Mouse (Mus musculus) spleen, adult 2 months (tissue): ENCODE data around the gene Tpk1. TPM values are rescaled to one million over a fixed set of nuclear protein-coding genes. Genes with fewer than 3 reads are reported as not detected.

ENCODE experiments used
- DNase-seq, 2 experiments: peaks; one replicate each; pipeline versions ENCODE4 v3.0.0 to v3.0.0-alpha.2; 2012 to 2021; ENCODE audit warnings: low spot score in 2 of 2, low read depth in 1 of 2
- H3K27ac ChIP-seq: fragments of 200-500 bp; 2 replicates; pipeline ENCODE4 v1.5.1; 2012; ENCODE audit warnings: low read length, inconsistent platforms; ENCODE audit not compliant: insufficient read depth
- H3K27me3 ChIP-seq: fragments of 200-500 bp; 2 replicates; pipeline ENCODE4 v1.6.1; 2012; ENCODE audit warnings: mild to moderate bottlenecking, moderate library complexity, low read length, inconsistent platforms; ENCODE audit not compliant: control insufficient read depth, insufficient read depth
- H3K36me3 ChIP-seq: fragments of 200-500 bp; 2 replicates; pipeline ENCODE4 v1.6.1; 2012; ENCODE audit warnings: mild to moderate bottlenecking, low read length, inconsistent platforms; ENCODE audit not compliant: control insufficient read depth, insufficient read depth
- H3K4me1 ChIP-seq: fragments of 200-500 bp; 2 replicates; pipeline ENCODE4 v1.6.1; 2011; ENCODE audit warnings: inconsistent platforms; ENCODE audit not compliant: control insufficient read depth, insufficient read depth, insufficient read length
- H3K4me3 ChIP-seq: fragments of 200-500 bp; 2 replicates; pipeline ENCODE4 v1.5.1; 2011; ENCODE audit warnings: mild to moderate bottlenecking, inconsistent platforms; ENCODE audit not compliant: insufficient read depth, insufficient read length; ENCODE audit errors: extremely low read depth
- CTCF ChIP-seq: fragments of 200-500 bp; IDR thresholded peaks from 2 replicates; pipeline ENCODE4 v1.5.1; 2011; ENCODE audit warnings: mild to moderate bottlenecking, inconsistent platforms; ENCODE audit not compliant: insufficient read depth, insufficient read length, insufficient replicate concordance; ENCODE audit errors: extremely low read depth
- POLR2A ChIP-seq: fragments of 200-500 bp; IDR thresholded peaks from 2 replicates; pipeline ENCODE4 v1.6.1; 2011; ENCODE audit warnings: low read depth, low read length, inconsistent platforms
- WGBS: fragments of 180-500 bp; shearing (Covaris S2); methylation state at CpG from one replicate; pipeline ENCODE4 v1.1.7; 2018; 5-methylcytosine and 5-hydroxymethylcytosine counted together
- polyA plus RNA-seq: library from polyadenylated mRNA; depleted of rRNA; stranded (reverse); fragments of >200 nt; gene quantifications from 2 replicates; pipeline ENCODE4 v1.2.3, GENCODE M21; 2012

Tpk1 gene
- polyA plus RNA-seq, 1 experiment, result 1.6 TPM

DNA sequence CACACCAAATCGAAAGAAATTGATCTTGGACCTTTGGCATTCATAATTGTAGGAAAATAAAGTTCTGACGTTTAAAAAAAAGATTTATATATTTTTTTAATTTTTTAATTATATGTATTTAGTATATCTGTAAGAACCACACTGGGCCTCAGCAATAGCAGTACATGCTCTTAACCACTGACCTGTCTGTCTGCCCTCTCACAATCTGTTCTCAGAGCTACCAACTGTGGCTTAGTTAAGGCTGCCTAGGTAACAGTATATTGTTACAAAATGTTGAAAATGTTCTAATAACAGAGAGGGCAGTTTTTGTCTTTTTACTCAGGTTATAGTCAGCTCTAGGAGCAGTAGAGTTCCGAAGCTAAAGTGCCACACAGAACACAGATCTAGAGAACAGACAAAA lies 8.2 kb downstream of the Tpk1 start:
- H3K27me3 ChIP-seq, result no peaks in the 10 kb centered on the region
- H3K4me3 ChIP-seq, result no peak overlapping the region
- TF ChIP-seq POLR2A (no peak), CTCF (no peak)
- no peak overlapping the region for H3K27ac ChIP-seq
- 81% methylated on average over 3 of the region's 3 CpGs for WGBS
- H3K4me1 ChIP-seq, result peaks cover 2% of the 10 kb centered on the region
- no peak for DNase-seq
- H3K36me3 ChIP-seq, result no peaks in the 10 kb centered on the region; the same call in 1 of the 2 replicates

- 57% methylated on average over 8 of the region's 8 CpGs for WGBS
- no peak for TF ChIP-seq CTCF
- TF ChIP-seq POLR2A, result no peak
- no peak for DNase-seq
- Histone ChIP-seq H3K4me3 (no peak overlapping the region), H3K27me3 (no peaks in the 10 kb centered on the region), H3K36me3 (no peaks in the 10 kb centered on the region; the same call in 1 of the 2 replicates), H3K4me1 (peaks cover 2% of the 10 kb centered on the region), H3K27ac (no peak overlapping the region)
Observed at GRCm38 (mm10) chr6:43654876-43655456, 11.1 kb downstream of the Tpk1 start.

- no peaks in the 10 kb centered on the region for H3K36me3 ChIP-seq
- TF ChIP-seq CTCF, result no peak
- no peak for TF ChIP-seq POLR2A
- H3K27ac ChIP-seq, result no peak overlapping the region
- WGBS, result 95% methylated on average over 2 of the region's 2 CpGs
- no peaks in the 10 kb centered on the region for H3K27me3 ChIP-seq
- H3K4me1 ChIP-seq, result no peaks in the 10 kb centered on the region
- no peak for DNase-seq
- H3K4me3 ChIP-seq, result no peak overlapping the region
Observed at GRCm38 (mm10) chr6:43649516-43649915, 16.6 kb downstream of the Tpk1 start.

- WGBS, result 31% methylated on average over 2 of the region's 2 CpGs
- Histone ChIP-seq H3K36me3 (no peaks in the 10 kb centered on the region), H3K27me3 (no peaks in the 10 kb centered on the region), H3K4me1 (peaks cover 2% of the 10 kb centered on the region; the same call in 1 of the 2 replicates), H3K27ac (no peak overlapping the region), H3K4me3 (no peak overlapping the region)
- DNase-seq, result no peak
- no peak for TF ChIP-seq POLR2A
- no peak for TF ChIP-seq CTCF
Observed at GRCm38 (mm10) chr6:43645674-43646073, 20.4 kb downstream of the Tpk1 start.

DNA sequence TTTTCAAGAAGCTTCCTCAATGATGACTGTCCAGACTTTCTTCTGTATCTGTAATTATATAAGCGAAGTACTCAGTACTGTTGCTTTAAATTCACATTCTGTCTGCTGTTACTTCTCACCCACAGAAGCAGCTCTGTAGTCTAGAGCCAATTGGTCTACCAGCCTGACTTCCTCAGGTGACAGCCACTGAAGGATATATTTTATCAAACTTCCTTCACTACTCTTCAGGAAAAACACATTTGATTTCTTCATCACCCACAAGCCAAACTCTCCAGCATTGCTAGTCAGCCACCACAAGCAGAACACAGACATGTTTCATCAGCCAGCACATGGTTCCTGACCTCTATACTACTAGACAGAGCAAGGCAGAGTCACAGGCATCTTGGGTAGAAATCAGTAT lies 21.0 kb downstream of the Tpk1 start:
- Histone ChIP-seq H3K27me3 (no peaks in the 10 kb centered on the region), H3K36me3 (no peaks in the 10 kb centered on the region), H3K4me1 (peaks cover 2% of the 10 kb centered on the region; the same call in 1 of the 2 replicates), H3K4me3 (no peak overlapping the region), H3K27ac (no peak overlapping the region)
- DNase-seq, result no peak
- TF ChIP-seq CTCF, result no peak
- no peak for TF ChIP-seq POLR2A
- WGBS, result 35% methylated on average over 1 of the region's 1 CpGs

DNA sequence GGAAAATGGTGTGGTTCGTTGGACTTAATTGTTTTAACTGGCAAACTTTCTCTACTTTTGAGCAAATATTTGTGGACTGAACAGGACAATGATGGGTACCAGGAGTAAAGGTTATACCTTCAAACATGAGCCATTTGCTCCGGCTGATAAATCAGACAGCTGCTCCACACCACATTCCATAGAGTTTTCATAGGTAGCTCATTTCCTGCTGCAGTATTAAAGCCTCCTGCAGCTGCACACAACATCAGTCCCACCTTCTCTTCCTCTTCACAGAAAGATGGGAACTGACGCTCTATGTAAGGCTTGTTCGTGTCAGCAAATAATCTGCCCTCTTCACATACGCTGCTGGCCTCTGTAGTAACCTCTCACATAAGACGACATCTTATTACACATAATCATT lies 22.4 kb downstream of the Tpk1 start:
- TF ChIP-seq POLR2A (no peak), CTCF (no peak)
- H3K4me1 ChIP-seq, result peaks cover 2% of the 10 kb centered on the region; the same call in 1 of the 2 replicates
- no peaks in the 10 kb centered on the region for H3K27me3 ChIP-seq
- 91% methylated on average over 6 of the region's 6 CpGs for WGBS
- H3K36me3 ChIP-seq, result no peaks in the 10 kb centered on the region
- H3K4me3 ChIP-seq, result no peak overlapping the region
- no peak overlapping the region for H3K27ac ChIP-seq
- no peak for DNase-seq

DNA sequence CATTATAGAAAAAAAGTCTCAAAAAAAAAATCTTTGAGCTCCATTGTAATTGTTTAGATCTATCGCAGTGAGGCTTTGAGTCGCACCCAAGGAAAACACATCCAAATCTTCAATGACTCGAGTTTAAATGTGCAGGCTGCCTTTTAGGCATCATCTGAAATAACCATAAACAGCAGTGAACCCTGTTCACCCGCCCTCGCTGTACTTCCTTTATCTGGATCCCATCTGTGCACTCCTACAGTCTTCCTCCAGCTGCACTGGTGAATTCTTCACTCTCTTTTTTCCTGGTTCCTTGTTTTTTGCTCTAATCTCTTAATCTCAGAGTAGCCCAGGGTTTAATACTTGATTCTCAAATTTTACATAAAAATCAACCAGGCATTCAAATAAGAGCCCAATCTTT lies 23.7 kb downstream of the Tpk1 start:
- 51% methylated on average over 5 of the region's 5 CpGs for WGBS
- H3K4me3 ChIP-seq, result no peak overlapping the region
- peaks cover 2% of the 10 kb centered on the region; the same call in 1 of the 2 replicates for H3K4me1 ChIP-seq
- TF ChIP-seq POLR2A, result no peak
- TF ChIP-seq CTCF, result no peak
- H3K27ac ChIP-seq, result no peak overlapping the region
- H3K36me3 ChIP-seq, result no peaks in the 10 kb centered on the region
- H3K27me3 ChIP-seq, result no peaks in the 10 kb centered on the region
- no peak for DNase-seq
